Mouse (Mus musculus): ENCODE results near the gene Shb. TPM values are rescaled to one million over a fixed set of nuclear protein-coding genes. Genes with fewer than 3 reads are reported as not detected.

The Shb gene
- polyA plus RNA-seq, 1 experiment from 2014 or later = 5.5 TPM

- Histone ChIP-seq H3K9me3 (ENCODE audit: control insufficient read depth, low read length) (no peaks in the 10 kb centered on the region), H3K36me3 (ENCODE audit: control insufficient read depth, insufficient read depth, low read length) (no peaks in the 10 kb centered on the region; the same call in 1 of the 2 replicates), H3K27me3 (ENCODE audit: control insufficient read depth, insufficient read depth, low read length) (no peaks in the 10 kb centered on the region), H3K9ac (ENCODE audit: low read length) (peak overlapping the region; percentile 94), H3K27ac (replicated peaks) (peak overlapping the region; percentile 98), H3K4me3 (ENCODE audit: low read depth, low read length) (peak overlapping the region; percentile 83), H3K4me1 (replicated peaks; ENCODE audit: control insufficient read depth, insufficient read depth) (peaks cover 6% of the 10 kb centered on the region), H3K4me2 (replicated peaks; ENCODE audit: low read depth) (peak overlapping the region; percentile 97)
- TF ChIP-seq EP300 (optimal IDR thresholded peaks at IDR 0.05) (no peak), CTCF (IDR thresholded peaks at IDR 0.05; ENCODE audit: low read depth) (no peak)
- ATAC-seq (ENCODE audit: low FRiP score, low TSS enrichment) (no peak), DNase-seq (ENCODE audit: low spot score) (no peak)
- under 1% methylated on average over 71 of the region's 71 CpGs for WGBS
Observed at GRCm38 (mm10) chr4:45529201-45529985, 2.9 kb downstream of the Shb start.

- Histone ChIP-seq H3K9ac (ENCODE audit: low read length) (peak overlapping the region; percentile 94), H3K4me2 (replicated peaks; ENCODE audit: low read depth) (peak overlapping the region; percentile 97), H3K4me1 (replicated peaks; ENCODE audit: control insufficient read depth, insufficient read depth) (peaks cover 6% of the 10 kb centered on the region), H3K36me3 (ENCODE audit: control insufficient read depth, insufficient read depth, low read length) (no peaks in the 10 kb centered on the region; the same call in 1 of the 2 replicates), H3K27me3 (ENCODE audit: control insufficient read depth, insufficient read depth, low read length) (no peaks in the 10 kb centered on the region), H3K9me3 (ENCODE audit: control insufficient read depth, low read length) (no peaks in the 10 kb centered on the region), H3K4me3 (ENCODE audit: low read depth, low read length) (peak overlapping the region; percentile 83), H3K27ac (replicated peaks) (peak overlapping the region; percentile 42)
- WGBS = 12% methylated on average over 21 of the region's 21 CpGs
- no peak for TF ChIP-seq EP300 (optimal IDR thresholded peaks at IDR 0.05)
- no peak for TF ChIP-seq CTCF (IDR thresholded peaks at IDR 0.05; ENCODE audit: low read depth)
- no peak for DNase-seq (ENCODE audit: low spot score)
- no peak for ATAC-seq (ENCODE audit: low FRiP score, low TSS enrichment)
Observed at GRCm38 (mm10) chr4:45528355-45529198, 3.7 kb downstream of the Shb start.

- Histone ChIP-seq H3K27me3 (ENCODE audit: control insufficient read depth, insufficient read depth, low read length) (no peaks in the 10 kb centered on the region), H3K4me2 (replicated peaks; ENCODE audit: low read depth) (peak overlapping the region; percentile 97), H3K9ac (ENCODE audit: low read length) (peak overlapping the region; percentile 94), H3K9me3 (ENCODE audit: control insufficient read depth, low read length) (no peaks in the 10 kb centered on the region), H3K4me3 (ENCODE audit: low read depth, low read length) (peak overlapping the region; percentile 83), H3K36me3 (ENCODE audit: control insufficient read depth, insufficient read depth, low read length) (no peaks in the 10 kb centered on the region; the same call in 1 of the 2 replicates), H3K27ac (replicated peaks) (peak overlapping the region; percentile 42), H3K4me1 (replicated peaks; ENCODE audit: control insufficient read depth, insufficient read depth) (peaks cover 6% of the 10 kb centered on the region)
- TF ChIP-seq CTCF (IDR thresholded peaks at IDR 0.05; ENCODE audit: low read depth) (peak; percentile 55), EP300 (optimal IDR thresholded peaks at IDR 0.05) (no peak)
- 84% methylated on average over 2 of the region's 2 CpGs for WGBS
- ATAC-seq (ENCODE audit: low FRiP score, low TSS enrichment) (no peak), DNase-seq (ENCODE audit: low spot score) (no peak)
Observed at GRCm38 (mm10) chr4:45527562-45528354, 4.5 kb downstream of the Shb start.

- DNase-seq (ENCODE audit: low spot score) (no peak), ATAC-seq (ENCODE audit: low FRiP score, low TSS enrichment) (no peak)
- Histone ChIP-seq H3K36me3 (ENCODE audit: control insufficient read depth, insufficient read depth, low read length) (no peaks in the 10 kb centered on the region; the same call in 1 of the 2 replicates), H3K27ac (replicated peaks) (no peak overlapping the region), H3K27me3 (ENCODE audit: control insufficient read depth, insufficient read depth, low read length) (no peaks in the 10 kb centered on the region), H3K9ac (ENCODE audit: low read length) (no peak overlapping the region), H3K4me2 (replicated peaks; ENCODE audit: low read depth) (peak overlapping the region; percentile 97; the same call in 1 of the 2 replicates), H3K9me3 (ENCODE audit: control insufficient read depth, low read length) (no peaks in the 10 kb centered on the region), H3K4me1 (replicated peaks; ENCODE audit: control insufficient read depth, insufficient read depth) (peaks cover 6% of the 10 kb centered on the region), H3K4me3 (ENCODE audit: low read depth, low read length) (no peak overlapping the region)
- TF ChIP-seq CTCF (IDR thresholded peaks at IDR 0.05; ENCODE audit: low read depth) (no peak), EP300 (optimal IDR thresholded peaks at IDR 0.05) (no peak)
- 81% methylated on average over 2 of the region's 2 CpGs for WGBS
Observed at GRCm38 (mm10) chr4:45526846-45527561, 5.3 kb downstream of the Shb start.

GRCm38 (mm10) chr4:45526175-45526574 lies 6.1 kb downstream of the Shb start:
- H3K4me2 ChIP-seq (replicated peaks; ENCODE audit: low read depth) = no peak overlapping the region
- H3K4me1 ChIP-seq (replicated peaks; ENCODE audit: control insufficient read depth, insufficient read depth) = peaks cover 6% of the 10 kb centered on the region
- DNase-seq (ENCODE audit: low spot score) (no peak), ATAC-seq (ENCODE audit: low FRiP score, low TSS enrichment) (no peak)
- 95% methylated on average over 3 of the region's 3 CpGs for WGBS
- no peak overlapping the region for H3K27ac ChIP-seq (replicated peaks)
- H3K36me3 ChIP-seq (ENCODE audit: control insufficient read depth, insufficient read depth, low read length) = no peaks in the 10 kb centered on the region; the same call in 1 of the 2 replicates
- no peak overlapping the region for H3K4me3 ChIP-seq (ENCODE audit: low read depth, low read length)
- H3K27me3 ChIP-seq (ENCODE audit: control insufficient read depth, insufficient read depth, low read length) = no peaks in the 10 kb centered on the region
- TF ChIP-seq CTCF (IDR thresholded peaks at IDR 0.05; ENCODE audit: low read depth) = no peak
- no peak for TF ChIP-seq EP300 (optimal IDR thresholded peaks at IDR 0.05)
- no peaks in the 10 kb centered on the region for H3K9me3 ChIP-seq (ENCODE audit: control insufficient read depth, low read length)
- H3K9ac ChIP-seq (ENCODE audit: low read length) = no peak overlapping the region

Measured in stomach, postnatal 0 days (tissue).